Mouse (Mus musculus) NIH3T3 (cell line): ENCODE data around the gene Baz1a.
"Not testable (repeated sequence)": the region's sequence is repeated elsewhere in the genome, so short reads cannot be mapped to it uniquely, and the experiment has no call there.

Source experiments
- DNase-seq: peaks from one replicate; pipeline ENCODE4 v3.0.0-alpha.2; 2012; ENCODE audit warnings: low read depth

The Baz1a gene

GRCm38 (mm10) chr12:55007361-55008008 is 6.7 kb downstream of the Baz1a start:
- no peak for DNase-seq

GRCm38 (mm10) chr12:55006071-55006470 is 8.1 kb downstream of the Baz1a start:
- peak; percentile 11 for DNase-seq

- no peak for DNase-seq
Observed at GRCm38 (mm10) chr12:55004396-55004795, 9.8 kb downstream of the Baz1a start.

GRCm38 (mm10) chr12:55003843-55004242 is 10.3 kb downstream of the Baz1a start:
- no peak for DNase-seq

GRCm38 (mm10) chr12:55002532-55002931 is 11.6 kb downstream of the Baz1a start:
- not testable (repeated sequence) for DNase-seq

- peak; percentile 30 for DNase-seq
Observed at GRCm38 (mm10) chr12:54999016-54999690, 15.0 kb downstream of the Baz1a start.

GRCm38 (mm10) chr12:54998411-54998810 is 15.7 kb downstream of the Baz1a start:
- no peak for DNase-seq

- DNase-seq: no peak
Observed at GRCm38 (mm10) chr12:54996979-54997474, 17.1 kb downstream of the Baz1a start.

GRCm38 (mm10) chr12:54995965-54996364 is 18.2 kb downstream of the Baz1a start:
- peak; percentile 10 for DNase-seq

- DNase-seq: no peak
Observed at GRCm38 (mm10) chr12:54994418-54994817, 19.7 kb downstream of the Baz1a start.

GRCm38 (mm10) chr12:54994068-54994386 is 20.1 kb downstream of the Baz1a start:
- no peak for DNase-seq

GRCm38 (mm10) chr12:54993246-54994067 is 20.7 kb downstream of the Baz1a start:
- no peak for DNase-seq

GRCm38 (mm10) chr12:54992814-54993213 is 21.3 kb downstream of the Baz1a start:
- no peak for DNase-seq

- no peak for DNase-seq
Observed at GRCm38 (mm10) chr12:54988323-54988850, 25.8 kb downstream of the Baz1a start.

- no peak for DNase-seq
Observed at GRCm38 (mm10) chr12:54987156-54987555, 27.0 kb downstream of the Baz1a start.

GRCm38 (mm10) chr12:54986052-54986717 is 28.0 kb downstream of the Baz1a start, which contains the start of gene Gm20403:
Gene Gm20403 (minus strand): TSS chr12:54986529.
- peak; percentile 77 for DNase-seq

- DNase-seq: peak; percentile 73
Observed at GRCm38 (mm10) chr12:54985257-54986051, 28.7 kb downstream of the Baz1a start.

- DNase-seq: peak; percentile 52
Observed at GRCm38 (mm10) chr12:54984701-54985256, 29.4 kb downstream of the Baz1a start.

- DNase-seq: no peak
Observed at GRCm38 (mm10) chr12:54982935-54983715, 31.0 kb downstream of the Baz1a start.

- no peak for DNase-seq
Observed at GRCm38 (mm10) chr12:54981962-54982361, 32.2 kb downstream of the Baz1a start.
